Mouse (Mus musculus) activated CD4-positive, CD25-positive, alpha-beta regulatory T cell, adult 4 months (primary cell): ENCODE measurements around the gene Fcer2a. TPM values are rescaled to one million over a fixed set of nuclear protein-coding genes. Genes with fewer than 3 reads are reported as not detected.
A peak's percentile ranks its signal among the peaks of the same experiment; 100 is the strongest.

ENCODE experiments used
- ATAC-seq: one replicate; pipeline ENCODE4 v1.8.0; 2017
- polyA plus RNA-seq, 2 experiments: library from polyadenylated mRNA; unstranded; fragments of 100-300 nt; shearing (Covaris generic); gene quantifications; one replicate each; pipeline ENCODE4 v1.2.1; 2017

Fcer2a gene
- 1 to 10 TPM in 1 of 2 experiments, under 1 TPM in 1; 0.77 to 5.1 TPM for polyA plus RNA-seq

DNA sequence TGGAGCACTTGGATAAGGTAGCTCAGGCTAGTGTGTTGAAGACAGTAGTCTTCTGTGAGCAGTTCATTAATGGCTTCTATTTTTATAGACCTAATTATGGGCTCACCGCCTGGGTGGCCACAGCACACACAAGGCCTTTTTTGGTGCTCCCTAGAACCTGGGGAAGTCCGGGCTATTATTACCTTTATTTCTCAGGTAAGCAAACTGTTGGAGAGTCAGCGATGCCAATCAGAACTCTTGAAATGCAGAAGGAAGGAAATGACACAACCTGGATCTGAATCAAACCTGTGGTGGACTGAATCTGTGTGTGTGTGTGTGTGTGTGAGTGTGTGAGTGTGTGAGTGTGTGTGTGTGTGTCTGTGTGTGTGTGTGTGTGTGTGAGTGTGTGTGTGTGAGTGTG, at the start of gene Fcer2a:
Gene Fcer2a (minus strand): TSS at position 55 of the 400 bp plus-strand sequence.
- no peak for ATAC-seq

DNA sequence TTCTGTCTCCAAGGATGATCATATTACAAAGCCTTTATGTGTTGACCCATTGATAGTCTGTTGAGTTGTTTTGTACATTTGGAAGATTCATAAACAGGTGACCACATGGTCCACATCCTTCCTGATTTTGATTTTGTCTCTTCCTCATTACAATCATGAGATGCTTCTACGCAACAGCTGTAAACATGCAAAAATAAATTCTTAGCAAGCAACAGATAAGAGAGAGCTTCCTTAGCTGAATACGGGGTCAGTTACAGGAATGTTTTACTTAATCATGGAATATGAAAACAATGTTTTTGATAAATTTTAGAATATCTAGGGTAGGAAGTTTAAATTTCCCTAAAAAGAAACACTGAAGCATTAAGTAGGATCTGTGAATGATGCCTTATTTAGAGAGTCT, 43.0 kb upstream of the Fcer2a start:
- ATAC-seq: no peak

DNA sequence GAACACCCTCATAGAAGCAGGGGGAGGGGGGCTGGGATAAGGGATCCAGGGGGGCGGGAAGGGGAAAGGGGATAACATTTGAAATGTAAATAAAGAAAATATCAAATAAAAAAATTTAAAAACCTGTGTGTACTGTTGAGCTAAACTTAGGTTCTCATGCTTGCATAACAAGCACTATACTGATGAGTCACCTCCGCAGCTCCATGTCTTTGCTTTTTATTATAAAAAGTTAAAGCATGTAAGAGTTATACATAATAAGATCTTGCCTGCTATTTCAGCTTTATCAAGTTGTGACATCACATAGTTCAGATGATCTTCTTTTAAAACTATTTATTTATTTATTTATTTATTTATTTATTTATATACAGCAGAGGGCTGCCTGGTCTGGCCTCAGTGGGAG, 41.6 kb upstream of the Fcer2a start:
- no peak for ATAC-seq

DNA sequence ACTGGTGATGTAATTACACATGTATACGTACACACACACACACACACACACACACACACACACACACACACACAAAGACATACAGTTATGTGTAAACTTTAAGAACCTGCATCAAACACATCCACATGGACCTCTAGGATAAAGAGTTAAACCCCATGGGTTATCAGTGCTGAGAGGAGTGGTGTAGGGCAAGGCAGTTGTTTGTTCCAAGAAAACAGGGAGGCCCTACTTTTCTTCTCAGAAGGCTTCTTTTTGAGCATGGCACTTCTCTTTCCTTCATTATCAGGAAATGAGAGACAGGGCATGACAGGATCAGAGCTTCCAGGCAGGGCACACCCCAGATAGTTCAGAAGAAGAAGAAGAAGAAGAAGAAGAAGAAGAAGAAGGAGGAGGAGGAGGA, 40.1 kb upstream of the Fcer2a start:
- ATAC-seq: no peak

DNA sequence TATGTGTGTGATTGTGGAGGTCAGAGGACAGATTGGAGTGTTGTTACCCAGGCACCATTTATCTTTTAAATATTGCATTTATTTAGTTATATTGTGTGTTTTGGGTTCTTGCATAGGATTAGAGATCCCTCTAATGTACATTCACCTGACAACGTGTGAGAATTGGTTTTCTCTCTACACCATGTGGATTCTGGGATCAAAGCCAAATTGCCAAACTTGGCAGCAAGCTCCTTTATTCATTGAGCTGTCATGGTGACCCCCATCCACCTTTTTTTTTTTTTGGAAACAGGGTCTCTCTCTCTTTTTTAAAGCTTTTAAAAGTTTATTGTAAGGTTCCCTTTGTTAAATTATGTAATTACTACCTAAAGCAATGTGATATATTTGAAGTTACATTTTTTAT, 27.1 kb upstream of the Fcer2a start:
- no peak for ATAC-seq

DNA sequence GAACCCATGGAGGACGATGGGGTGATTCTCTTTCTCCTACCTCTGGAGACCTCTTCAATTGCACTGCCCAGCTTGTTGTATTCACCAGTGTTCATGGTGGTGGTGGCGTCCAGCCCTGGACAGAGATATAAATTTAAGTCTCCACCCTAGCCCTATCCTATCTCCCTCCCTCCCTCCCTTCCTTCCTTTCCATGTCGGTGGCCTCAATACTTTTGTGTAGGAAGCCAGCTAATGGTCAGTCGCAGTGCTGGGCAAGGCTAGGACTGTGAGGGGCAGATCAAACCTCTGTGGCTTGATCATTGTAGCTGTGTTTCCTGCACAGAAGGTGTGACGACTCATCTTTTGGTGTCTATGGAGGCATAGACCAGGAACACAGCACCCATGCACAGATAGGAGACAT, 26.6 kb upstream of the Fcer2a start, which contains the start of gene Clec4g:
Gene Clec4g (minus strand): TSS at position 101 of the 400 bp plus-strand sequence.
- no peak for ATAC-seq

DNA sequence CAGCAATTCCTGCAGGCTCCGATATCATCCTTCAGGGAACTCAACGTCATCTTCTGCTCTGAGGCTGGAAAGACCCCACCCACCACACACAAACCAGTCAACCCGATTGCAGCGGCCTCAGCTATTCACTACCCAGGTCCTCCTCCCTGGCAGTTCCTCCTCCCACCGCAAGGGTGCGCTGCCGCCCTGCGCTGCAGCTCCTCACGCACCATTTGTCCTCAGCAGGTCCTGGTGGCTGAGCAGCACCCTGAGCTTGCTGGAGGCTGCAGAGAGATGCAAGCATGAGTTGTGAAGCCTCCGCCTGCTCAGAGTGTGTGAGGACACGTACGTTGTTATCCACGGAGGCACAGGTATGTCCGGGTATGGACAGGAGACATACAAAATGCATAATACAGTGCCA, 24.6 kb upstream of the Fcer2a start:
- peak; percentile 23 for ATAC-seq

DNA sequence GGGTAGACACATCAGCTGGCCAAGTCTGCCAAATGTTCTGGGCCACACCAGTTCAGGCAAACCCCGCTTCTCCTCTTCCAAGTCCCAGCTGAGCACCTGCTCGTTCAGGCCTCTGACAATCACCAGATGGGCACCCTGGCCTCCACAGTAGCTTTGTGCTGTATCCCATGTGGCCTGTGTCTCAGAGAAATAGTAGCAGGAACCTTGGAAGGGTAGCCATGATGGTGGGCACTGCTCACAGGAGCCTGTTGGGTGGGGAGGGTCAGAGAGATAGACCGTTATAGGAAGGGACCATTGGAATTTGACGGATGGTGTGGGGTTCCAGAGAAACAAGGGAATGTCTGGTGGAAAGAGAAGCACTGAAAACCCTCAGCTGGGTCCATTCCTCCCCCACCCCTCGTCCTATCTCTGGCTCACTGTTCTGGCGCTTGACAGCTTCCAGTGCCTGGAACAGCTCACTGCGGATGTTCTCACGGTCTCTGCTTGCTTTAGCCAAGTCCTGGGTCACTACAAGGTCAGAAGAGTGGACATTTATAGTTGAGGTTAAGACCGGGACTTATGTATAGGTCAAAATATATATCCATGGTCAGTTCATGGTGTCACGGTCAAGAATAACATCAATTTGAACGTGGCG, 23.5 kb upstream of the Fcer2a start:
- ATAC-seq: no peak

DNA sequence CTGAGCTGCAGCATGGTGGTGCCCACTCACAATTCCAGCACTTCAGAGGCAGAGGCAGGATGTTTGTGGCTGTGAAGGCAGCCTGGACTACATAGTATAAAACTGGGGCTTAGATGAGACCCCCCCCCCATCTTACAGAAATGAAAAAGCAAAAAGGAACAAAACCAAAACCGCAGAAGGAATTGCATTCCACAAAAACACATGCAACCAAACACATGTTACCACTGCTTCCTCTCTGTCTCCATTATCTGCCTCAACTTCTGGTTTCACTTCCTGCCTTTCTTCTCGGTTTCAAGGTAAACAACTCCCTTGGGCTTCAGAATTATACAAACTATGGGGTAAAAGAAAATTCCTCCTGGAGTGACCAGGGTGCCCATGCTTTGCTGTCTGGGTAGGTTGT, 17.7 kb upstream of the Fcer2a start:
- ATAC-seq: no peak

DNA sequence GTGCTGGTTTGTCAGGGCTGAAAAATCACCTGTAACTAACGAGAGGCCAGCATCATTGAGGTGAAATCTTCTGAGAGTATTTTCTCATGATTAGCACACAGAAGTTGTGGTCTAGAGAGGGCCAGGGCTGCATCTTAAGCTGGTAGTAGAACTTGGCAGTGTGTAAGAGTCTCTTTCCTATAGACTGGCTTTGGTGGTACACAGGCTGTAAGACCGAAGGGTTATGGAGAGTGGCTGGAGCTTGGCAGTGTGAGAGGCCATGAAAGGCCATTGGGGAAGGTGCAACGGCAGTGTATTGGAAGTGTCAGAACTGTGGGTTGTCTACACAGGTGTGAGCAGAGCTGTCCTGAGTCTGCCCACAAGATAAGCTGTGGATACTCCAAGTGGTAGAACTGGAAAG, 16.3 kb upstream of the Fcer2a start:
- ATAC-seq: no peak

DNA sequence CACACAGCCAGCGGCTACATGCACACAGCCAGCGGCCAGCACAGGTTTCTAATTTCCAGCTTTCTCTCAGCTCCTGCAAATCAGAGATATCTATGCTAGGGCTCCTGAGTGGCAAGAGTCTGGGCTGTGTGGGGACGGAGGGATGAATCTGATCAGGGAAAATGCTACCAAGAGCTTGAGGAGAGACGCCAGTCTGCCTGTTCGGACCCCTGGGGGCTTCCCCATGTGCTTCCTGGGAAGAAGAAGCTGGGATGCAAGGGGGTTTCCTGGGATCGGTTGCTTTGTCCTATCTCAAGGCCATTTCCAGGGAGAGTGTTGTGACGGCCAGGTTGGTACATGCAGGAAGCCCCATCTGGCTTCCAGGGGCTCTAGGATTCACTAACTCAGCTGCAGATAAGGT, 13.6 kb upstream of the Fcer2a start:
- ATAC-seq: no peak

DNA sequence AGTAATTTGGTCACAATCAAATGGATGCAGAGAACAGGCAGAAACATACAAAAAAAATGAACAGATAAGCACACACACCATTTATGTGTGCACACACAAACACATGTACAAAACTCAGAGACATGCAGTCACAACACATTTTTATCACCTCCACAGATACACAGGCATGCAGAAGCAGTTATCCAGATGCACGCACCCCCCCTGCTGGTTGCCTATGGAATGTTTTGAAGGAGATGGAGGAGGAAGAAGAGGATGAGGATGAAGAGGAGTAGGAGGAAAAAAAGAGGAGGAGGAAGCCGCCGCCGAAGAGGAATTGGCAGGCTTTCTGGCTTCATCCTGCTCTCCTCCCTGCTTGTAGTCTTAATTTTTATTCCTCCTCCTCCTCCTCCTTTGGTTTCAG, 11.7 kb upstream of the Fcer2a start:
- ATAC-seq: no peak

DNA sequence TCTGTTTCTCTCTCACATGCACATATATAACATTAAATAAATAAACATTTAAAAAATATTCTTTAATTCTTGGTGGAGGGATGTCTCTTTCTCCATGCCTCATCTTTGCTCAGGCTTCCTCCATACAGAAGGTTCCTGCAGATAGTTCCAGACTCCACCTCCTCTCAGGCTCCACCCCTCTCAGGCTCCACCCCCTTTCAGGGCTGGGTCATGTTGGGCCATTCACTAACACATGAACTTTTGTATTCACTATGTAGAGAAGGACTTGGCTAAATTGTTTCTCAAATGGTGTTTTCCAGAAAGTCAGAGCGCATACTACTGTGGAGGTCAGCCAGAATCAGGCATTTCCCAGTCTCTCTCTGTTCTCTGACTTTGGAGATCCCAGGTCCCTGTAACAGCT, 7.5 kb upstream of the Fcer2a start:
- no peak for ATAC-seq

DNA sequence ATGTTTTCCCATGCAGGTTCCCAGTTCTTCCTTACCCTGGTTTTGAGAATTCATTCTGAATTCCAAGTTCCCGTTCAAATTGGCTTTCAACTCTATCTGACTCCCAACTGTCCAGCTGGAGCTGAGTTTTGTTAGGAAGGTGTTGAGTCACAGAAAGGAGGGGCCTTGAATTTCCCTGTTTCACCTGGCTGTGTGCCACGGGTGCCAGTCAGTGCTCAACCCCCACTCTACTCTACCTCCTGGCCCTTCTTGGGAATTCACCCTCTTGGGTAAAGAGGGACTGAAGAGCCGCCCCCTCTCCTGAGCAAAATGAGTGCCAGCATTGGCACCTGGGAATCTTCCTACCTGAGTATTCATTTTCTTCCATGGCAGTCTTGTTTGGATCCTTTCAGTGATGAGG, 3.2 kb downstream of the Fcer2a start:
- ATAC-seq: no peak

DNA sequence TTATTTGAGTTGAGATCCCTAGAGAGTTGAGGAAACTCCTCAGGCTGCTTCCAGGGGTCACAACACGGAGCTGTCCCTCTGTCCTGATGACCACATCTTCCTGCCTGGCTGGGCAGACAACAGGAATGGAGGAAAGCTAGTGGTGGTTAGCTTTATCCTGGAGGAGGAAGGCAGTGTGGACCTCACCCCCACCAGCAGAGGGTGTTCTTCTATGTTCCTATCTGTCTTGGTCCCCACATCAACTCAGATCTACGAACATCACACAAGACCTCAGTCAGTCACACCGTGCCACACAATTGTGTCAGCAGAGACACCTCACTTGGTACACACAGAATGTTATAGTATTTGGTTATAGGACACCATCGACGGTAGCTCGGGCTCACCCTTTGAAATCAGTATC, 6.4 kb downstream of the Fcer2a start:
- no peak for ATAC-seq

DNA sequence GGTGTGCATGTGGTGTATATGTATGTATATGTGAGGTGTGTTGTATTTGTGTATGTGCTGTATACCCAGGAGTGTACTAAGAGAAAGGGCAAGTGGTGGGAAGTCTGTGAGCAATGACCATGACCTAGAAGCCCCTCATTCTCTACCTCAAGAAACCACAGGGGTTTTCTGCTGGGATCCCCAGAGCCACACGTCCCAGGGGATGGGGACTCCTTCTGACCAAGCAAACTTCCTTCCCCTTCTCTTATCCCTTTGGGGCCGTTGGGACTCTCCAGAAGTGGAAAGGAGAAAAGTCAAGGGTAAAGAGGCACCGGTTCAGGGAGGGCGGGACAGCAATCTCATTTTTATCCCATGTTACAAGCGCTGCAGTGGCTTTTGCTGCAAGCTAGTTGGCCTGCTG, 8.6 kb downstream of the Fcer2a start:
- ATAC-seq: no peak

DNA sequence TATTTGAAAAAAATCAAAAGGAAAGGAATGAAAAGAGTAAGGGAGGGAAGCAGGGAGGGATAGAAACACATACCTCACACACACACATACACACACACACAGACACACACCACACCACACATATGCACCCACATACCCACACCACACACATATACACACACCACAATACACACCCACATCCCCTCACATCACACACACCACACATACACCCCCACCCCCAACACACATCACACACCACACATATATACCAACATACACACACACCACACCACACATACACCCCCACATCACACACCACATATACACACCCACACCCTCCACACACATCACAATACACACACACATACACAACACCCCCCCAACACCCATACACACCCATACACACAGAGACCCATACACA, 9.4 kb downstream of the Fcer2a start:
- ATAC-seq: no peak

DNA sequence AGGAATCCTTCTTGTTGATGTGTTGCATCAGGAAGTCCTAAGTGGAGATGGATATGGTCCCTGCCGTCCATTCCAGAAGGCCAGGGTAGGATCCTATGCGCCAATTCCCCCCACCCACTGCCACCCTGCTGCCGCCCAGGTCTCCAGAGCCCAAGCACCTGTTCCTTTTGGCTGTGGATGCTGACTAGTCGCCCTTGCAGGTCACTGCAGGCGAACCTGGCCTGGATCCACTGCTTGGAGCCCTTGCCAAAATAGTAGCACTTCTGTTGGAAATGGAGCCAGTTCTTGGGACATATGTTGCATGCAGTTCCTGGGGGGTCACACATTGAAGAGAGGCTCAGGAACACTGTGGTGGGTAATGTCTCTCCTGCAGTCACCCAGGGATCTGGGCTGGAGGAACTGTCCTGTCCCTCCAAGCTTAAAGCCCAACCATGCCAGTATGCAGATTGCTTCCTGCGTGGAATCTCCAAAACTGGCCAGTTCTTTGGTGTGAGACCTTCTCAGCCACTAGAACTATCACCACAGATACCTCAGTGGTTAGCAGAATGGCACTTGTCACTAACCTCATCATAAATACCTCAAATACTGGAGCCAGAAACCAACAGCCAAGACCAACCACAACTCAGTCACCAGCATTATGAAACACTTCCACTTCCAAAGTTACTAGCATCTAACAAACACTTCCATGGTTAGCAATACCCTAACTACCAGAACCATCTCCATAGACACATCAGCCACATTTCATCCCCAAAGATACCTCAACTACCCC, 10.4 kb downstream of the Fcer2a start:
- ATAC-seq: no peak

DNA sequence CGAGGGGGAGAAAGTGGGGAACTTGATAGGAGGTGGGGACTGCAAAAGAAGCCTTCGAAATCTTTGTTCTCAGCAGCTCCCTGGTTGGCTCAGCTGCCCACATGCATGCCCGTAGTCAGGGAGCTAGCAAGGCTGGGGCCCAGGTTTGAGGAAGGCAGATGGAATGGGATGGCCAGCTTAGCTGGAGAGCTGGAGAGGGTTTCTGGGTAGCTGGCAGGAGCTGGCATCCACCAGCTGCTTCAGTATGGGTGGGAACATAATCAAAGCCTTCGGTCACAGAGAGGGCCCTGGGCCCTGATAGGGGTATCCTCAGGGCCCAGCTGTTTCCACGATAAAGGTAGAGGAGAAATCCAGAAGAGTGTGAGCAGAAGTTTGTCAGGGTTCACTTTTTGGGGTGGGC, 11.5 kb downstream of the Fcer2a start:
- ATAC-seq: no peak

DNA sequence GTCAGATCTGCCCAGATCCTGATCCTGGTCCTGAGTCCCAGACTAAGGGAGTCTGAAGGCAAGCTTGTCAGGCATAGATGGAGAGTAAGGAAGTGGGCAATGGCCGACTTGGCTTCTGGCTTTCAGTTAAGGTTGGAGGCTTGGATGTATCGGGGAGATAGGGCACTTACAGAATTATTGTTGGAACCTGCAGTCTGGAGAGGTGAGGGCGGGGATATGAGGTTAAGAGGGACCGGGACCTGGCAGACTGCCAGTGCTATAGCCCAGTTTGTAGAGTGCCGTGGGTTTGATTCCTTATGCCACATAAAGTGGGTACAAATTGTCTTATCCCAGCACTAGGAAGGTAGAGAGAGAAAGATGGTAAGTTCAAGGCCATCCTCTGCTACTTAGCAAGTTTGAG, 14.3 kb downstream of the Fcer2a start:
- ATAC-seq: no peak

DNA sequence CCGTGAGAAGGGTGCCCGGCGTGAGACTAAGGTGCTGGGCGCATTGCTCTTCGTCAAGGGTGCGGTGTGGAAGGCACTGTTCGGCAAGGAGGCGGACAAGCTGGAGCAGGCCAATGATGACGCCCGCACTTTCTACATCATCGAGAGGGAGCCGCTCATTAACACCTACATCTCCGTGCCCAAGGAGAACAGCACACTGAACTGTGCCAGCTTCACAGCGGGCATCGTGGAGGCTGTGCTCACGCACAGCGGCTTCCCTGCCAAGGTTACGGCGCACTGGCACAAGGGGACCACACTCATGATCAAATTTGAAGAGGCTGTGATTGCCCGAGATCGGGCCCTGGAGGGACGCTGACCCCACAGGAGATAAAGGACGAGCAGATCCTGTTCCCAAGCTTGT, 14.7 kb downstream of the Fcer2a start:
- no peak for ATAC-seq

DNA sequence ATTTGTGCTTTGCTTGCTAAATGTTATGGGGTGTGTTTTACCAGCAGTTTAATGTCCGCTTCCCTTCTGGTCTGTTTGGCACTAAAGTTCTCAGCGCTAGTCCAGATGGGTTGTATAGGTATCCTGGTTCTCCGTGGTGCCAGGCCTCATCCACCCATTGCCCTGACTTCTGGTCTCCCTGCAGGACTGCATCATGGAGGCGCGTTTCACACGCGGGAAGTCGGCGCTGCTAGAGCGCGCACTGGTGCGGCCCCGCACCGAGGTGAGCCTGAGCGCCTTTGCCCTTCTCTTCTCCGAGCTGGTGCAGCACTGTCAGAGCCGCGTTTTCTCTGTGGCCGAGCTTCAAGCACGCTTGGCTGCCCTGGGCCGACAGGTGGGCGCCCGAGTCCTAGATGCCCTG, 15.1 kb downstream of the Fcer2a start:
- ATAC-seq: no peak

DNA sequence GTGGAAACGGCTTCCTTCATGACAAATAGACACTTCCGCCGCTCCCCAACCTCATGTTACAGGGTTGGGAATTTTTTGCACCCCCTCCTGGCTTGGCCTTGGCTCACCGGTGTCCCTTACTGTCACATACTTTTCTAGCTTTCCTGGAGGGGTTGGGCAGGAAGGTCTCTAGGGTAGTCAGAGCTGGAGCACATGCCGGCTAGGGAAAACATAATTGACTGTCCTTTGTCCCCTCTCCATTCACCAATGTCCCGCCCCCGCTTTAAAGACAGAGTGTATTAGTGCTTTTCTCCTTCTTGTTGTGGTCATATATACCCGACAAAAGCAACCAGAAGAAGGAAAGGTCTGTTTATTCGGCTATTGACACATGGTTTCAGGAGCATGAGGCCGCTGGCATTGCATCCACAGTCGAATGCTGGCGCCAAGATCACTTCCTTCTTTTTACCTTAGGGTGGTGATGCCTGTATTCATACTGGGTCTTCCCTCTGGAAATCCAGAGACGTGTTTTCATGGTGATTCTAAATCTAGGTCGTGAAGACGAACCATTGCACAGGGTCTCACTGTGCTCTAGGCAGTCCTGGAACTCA, 16.9 kb downstream of the Fcer2a start:
- ATAC-seq: no peak
